ENCODE assay signal across 21 mouse cellular contexts in genomic region chr12:34562331-34562730, GRCm38 (mm10).
DNase-seq lines count a peak whose midpoint lies in the region; ATAC-seq lines count a peak whose summit lies in the region.
"Had no signal": no experiment of that assay in that cellular context is flagged by ENCODE, and none has a peak within 500 bp of the region (broad histone marks: within the 10 kb centered on the region; RNA-seq: fewer than 3 reads in every experiment).

No protein-coding gene starts in this region.

- peak; percentile 58 for ATAC-seq in CD4-positive, CD25-positive, alpha-beta regulatory T cell, adult 4 months
- ATAC-seq: forebrain, embryonic 13.5 days; forebrain, embryonic 15.5 days; forebrain, postnatal 0 days had no signal

- H3K27me3 ChIP-seq in splenic B cell, adult 2 months (ENCODE audit: control insufficient read depth, insufficient read depth, low read length, poor library complexity, severe bottlenecking) = no peaks in the 10 kb centered on the region
- H3K27me3 ChIP-seq: embryonic facial prominence, embryonic 12.5 days; forebrain, embryonic 13.5 days; forebrain, embryonic 15.5 days had no signal

- H3K36me3 ChIP-seq in splenic B cell, adult 2 months (ENCODE audit: control insufficient read depth, insufficient read depth, low read length, poor library complexity, severe bottlenecking) = no peaks in the 10 kb centered on the region
- H3K36me3 ChIP-seq: embryonic facial prominence, embryonic 10.5 days; embryonic facial prominence, embryonic 12.5 days; forebrain, embryonic 15.5 days had no signal

- DNase-seq in kidney, adult 9 months = peak; percentile 2
- DNase-seq in kidney, adult 8-10 months = no peak
- DNase-seq in induced T-regulatory cell, adult 2 months (ENCODE audit: low read depth) = peak; percentile 37
- peak; percentile 1 for DNase-seq in splenic B cell, adult 2 months (ENCODE audit: low read depth, low spot score)
- no peak for DNase-seq in liver
- no peak for DNase-seq in right cerebral cortex, postnatal 25 days
- no peak for DNase-seq in lung, adult 18-20 months
- DNase-seq: adrenal gland, adult 8-10 months; adrenal gland, postnatal 14 days; adrenal gland, postnatal 36 days; cerebellum, adult 11-12 months; cerebellum, adult 2 months; cerebellum, adult 9-10 months; cerebellum, postnatal 10 days; cerebellum, postnatal 25 days; forebrain, postnatal 0 days had no signal

Comparison
In these comparisons a context has a peak if more than half of its experiments do, and no peak if none do; other contexts are left out.
1. DNase-seq: peak in kidney, adult 9 months (single experiment), induced T-regulatory cell, adult 2 months (single experiment) and splenic B cell, adult 2 months (single experiment); none in kidney, adult 8-10 months (0 of 2), liver (single experiment), right cerebral cortex, postnatal 25 days (single experiment) and lung, adult 18-20 months (0 of 2).